Mouse (Mus musculus) ES-Bruce4 (cell line): ENCODE data around the gene Gm12169. TPM values are rescaled to one million over a fixed set of nuclear protein-coding genes. Genes with fewer than 3 reads are reported as not detected.

ENCODE experiments used
- H3K27ac ChIP-seq: 2 replicates; pipeline ENCODE4 v1.5.1; 2012; ENCODE audit warnings: low read length, inconsistent platforms; ENCODE audit not compliant: insufficient read depth
- H3K27me3 ChIP-seq: 2 replicates; pipeline ENCODE4 v1.6.1; 2012; ENCODE audit warnings: mild to moderate bottlenecking, low read length, inconsistent platforms; ENCODE audit not compliant: control insufficient read depth, poor library complexity, insufficient read depth, severe bottlenecking
- H3K36me3 ChIP-seq: 2 replicates; pipeline ENCODE4 v1.6.1; 2012; ENCODE audit warnings: inconsistent platforms, mild to moderate bottlenecking, low read length, moderate library complexity; ENCODE audit not compliant: control insufficient read depth, poor library complexity, insufficient read depth, severe bottlenecking
- H3K4me1 ChIP-seq: one replicate; pipeline ENCODE4 v1.8.1; 2011; ENCODE audit warnings: low read length; ENCODE audit not compliant: control insufficient read depth, insufficient read depth
- H3K4me3 ChIP-seq: 2 replicates; pipeline ENCODE4 v1.5.1; 2011; ENCODE audit warnings: low read depth, mild to moderate bottlenecking, low read length
- H3K9ac ChIP-seq: 2 replicates; pipeline ENCODE4 v1.6.1; 2012; ENCODE audit warnings: low read depth, mild to moderate bottlenecking, inconsistent platforms; ENCODE audit not compliant: poor library complexity, severe bottlenecking
- H3K9me3 ChIP-seq: replicated peaks from 2 replicates; pipeline ENCODE4 v1.6.1; 2012; ENCODE audit warnings: mild to moderate bottlenecking, low read length, inconsistent platforms; ENCODE audit not compliant: control insufficient read depth, poor library complexity, insufficient read depth, severe bottlenecking
- CTCF ChIP-seq: IDR thresholded peaks from one replicate; pipeline ENCODE4 v1.8.1; 2011; ENCODE audit warnings: low read depth, low read length
- EP300 ChIP-seq: IDR thresholded peaks from 2 replicates; pipeline ENCODE4 v1.6.1; 2011; ENCODE audit warnings: low read depth, low read length; ENCODE audit not compliant: insufficient read depth
- POLR2A ChIP-seq: IDR thresholded peaks from one replicate; pipeline ENCODE4 v1.8.1; 2011; ENCODE audit warnings: low read length; ENCODE audit not compliant: insufficient read depth
- polyA plus RNA-seq: library from polyadenylated mRNA; stranded (reverse); fragments of >200 nt; gene quantifications from 2 replicates; pipeline ENCODE4 v1.2.4, GENCODE M21; 2011; ENCODE audit warnings: low read depth; ENCODE audit not compliant: missing spikeins, insufficient read depth, insufficient read length

Gm12169 gene
- polyA plus RNA-seq, 1 experiment: not detected

- TF ChIP-seq POLR2A (no peak), EP300 (no peak), CTCF (no peak)
- Histone ChIP-seq H3K9ac (no peak within 1 kb of the TSS), H3K27me3 (no peaks in the 10 kb centered on the region), H3K4me3 (no peak within 1 kb of the TSS), H3K9me3 (no peaks in the 10 kb centered on the region), H3K4me1 (no peaks in the 10 kb centered on the region), H3K27ac (no peak within 1 kb of the TSS), H3K36me3 (no peaks in the 10 kb centered on the region)
Measured at GRCm38 (mm10) chr11:46571327-46571726, 47.3 kb downstream of the Gm12169 start, which contains the start of gene BC053393. Gene BC053393 (plus strand): TSS chr11:46571536.

- Histone ChIP-seq H3K27ac (no peak overlapping the region), H3K9me3 (no peaks in the 10 kb centered on the region), H3K36me3 (no peaks in the 10 kb centered on the region), H3K9ac (no peak overlapping the region), H3K27me3 (no peaks in the 10 kb centered on the region; the same call in 1 of the 2 replicates), H3K4me1 (no peaks in the 10 kb centered on the region), H3K4me3 (no peak overlapping the region)
- TF ChIP-seq CTCF: no peak
- no peak for TF ChIP-seq EP300
- no peak for TF ChIP-seq POLR2A
Measured at GRCm38 (mm10) chr11:46578771-46579281, 54.8 kb downstream of the Gm12169 start.

GRCm38 (mm10) chr11:46580428-46580827, 56.4 kb downstream of the Gm12169 start:
- Histone ChIP-seq H3K4me1 (no peaks in the 10 kb centered on the region), H3K9me3 (no peaks in the 10 kb centered on the region), H3K4me3 (no peak overlapping the region), H3K9ac (no peak overlapping the region), H3K27ac (no peak overlapping the region), H3K36me3 (no peaks in the 10 kb centered on the region), H3K27me3 (no peaks in the 10 kb centered on the region; the same call in 1 of the 2 replicates)
- no peak for TF ChIP-seq POLR2A
- no peak for TF ChIP-seq CTCF
- no peak for TF ChIP-seq EP300

- no peak overlapping the region for H3K9ac ChIP-seq
- H3K27ac ChIP-seq: no peak overlapping the region
- H3K4me3 ChIP-seq: no peak overlapping the region
- TF ChIP-seq CTCF (no peak), POLR2A (no peak), EP300 (no peak)
- H3K36me3 ChIP-seq: no peaks in the 10 kb centered on the region
- H3K9me3 ChIP-seq: no peaks in the 10 kb centered on the region
- no peaks in the 10 kb centered on the region; the same call in 1 of the 2 replicates for H3K27me3 ChIP-seq
- no peaks in the 10 kb centered on the region for H3K4me1 ChIP-seq
Measured at GRCm38 (mm10) chr11:46582741-46583140, 58.7 kb downstream of the Gm12169 start.

Other genes starting within 250 kb of the Gm12169 start
- 31.2 and 33.1 TPM in 2 replicates for gene Cyfip2, start 211.4 kb upstream of the Gm12169 start, polyA plus RNA-seq
- gene Itk, start 134.7 kb upstream of the Gm12169 start, polyA plus RNA-seq: not detected in 2 replicates
- not detected in 2 replicates for gene Fam71b, start 127.7 kb upstream of the Gm12169 start, polyA plus RNA-seq
- 48.6 and 57.4 TPM in 2 replicates for gene Med7, start 87.3 kb upstream of the Gm12169 start, polyA plus RNA-seq
- 0.26 TPM in 1 of 2 replicates, not detected in the other for gene Havcr2, start 69.3 kb upstream of the Gm12169 start, polyA plus RNA-seq
- not detected in 2 replicates for gene BC053393, start 47.3 kb downstream of the Gm12169 start, polyA plus RNA-seq
- not detected in 2 replicates for gene Dppa1, start 105.0 kb downstream of the Gm12169 start, polyA plus RNA-seq
- not detected in 2 replicates for gene Timd2, start 182.8 kb downstream of the Gm12169 start, polyA plus RNA-seq
- not detected in 2 replicates for gene Havcr1, start 210.9 kb downstream of the Gm12169 start, polyA plus RNA-seq